Mouse (Mus musculus): ENCODE measurements around the gene Mon1a.

DNA sequence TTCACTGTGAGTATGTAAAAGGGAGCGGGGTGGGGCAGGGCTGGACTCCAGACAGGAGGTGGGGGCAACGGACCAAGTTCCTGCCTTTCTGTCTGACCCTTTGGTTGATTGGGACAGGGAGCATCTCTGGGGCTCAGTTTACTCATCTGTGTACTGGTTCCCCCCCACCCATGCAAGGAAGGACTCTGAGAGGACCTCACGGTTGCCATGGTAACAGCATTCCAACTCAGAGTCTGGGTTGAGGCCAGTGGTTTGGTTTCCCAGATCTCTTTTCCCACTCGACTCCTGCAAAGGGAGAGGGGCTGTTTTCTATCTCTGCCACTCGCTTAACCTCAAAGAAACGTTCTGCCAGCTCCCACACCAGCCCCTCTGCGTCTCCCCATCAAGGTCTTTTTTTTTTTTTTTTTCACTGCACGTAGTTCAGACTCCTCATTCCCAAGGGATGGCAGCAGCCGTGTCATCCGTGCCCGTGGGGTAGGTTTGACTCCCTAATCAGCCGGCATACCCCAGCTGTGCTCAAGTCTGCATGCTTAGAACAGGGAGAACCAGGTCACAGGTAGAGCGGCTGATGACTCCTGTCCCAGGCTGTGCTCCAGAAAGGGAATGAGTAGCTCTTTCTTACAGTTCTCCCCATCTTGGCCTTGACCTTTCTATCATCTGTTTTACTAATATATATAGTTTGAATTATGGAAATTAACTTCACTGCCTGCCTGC lies 30.1 kb downstream of the Mon1a start:
- TF ChIP-seq CTCF (IDR thresholded peaks at IDR 0.05; ENCODE audit: borderline replicate concordance, insufficient read depth, low read length) (no peak), POLR2A (IDR thresholded peaks at IDR 0.05; ENCODE audit: low read depth, low read length) (no peak)

Data from embryonic fibroblast, embryonic 13.5 days (primary cell).